Mouse (Mus musculus) G1E (cell line): Measurements from ENCODE around the gene Lsamp. TPM values are rescaled to one million over a fixed set of nuclear protein-coding genes. Genes with fewer than 3 reads are reported as not detected.

Experiments used
- ATAC-seq: 2 replicates; pipeline ENCODE4 v1.8.0; 2016; ENCODE audit warnings: mild to moderate bottlenecking; ENCODE audit not compliant: insufficient number of reproducible peaks, poor library complexity, low FRiP score, severe bottlenecking; ENCODE audit errors: extremely low read depth
- DNase-seq: peaks from one replicate; pipeline ENCODE4 v3.0.0; 2012; ENCODE audit warnings: low spot score
- H3K27me3 ChIP-seq: 2 replicates; pipeline ENCODE4 v1.6.1; 2012; ENCODE audit warnings: mild to moderate bottlenecking, low read length, inconsistent platforms; ENCODE audit not compliant: insufficient read depth
- H3K36me3 ChIP-seq: replicated peaks from 2 replicates; pipeline ENCODE3; 2012; ENCODE audit warnings: mild to moderate bottlenecking, inconsistent platforms
- H3K4me1 ChIP-seq: 2 replicates; pipeline ENCODE4 v1.6.1; 2012; ENCODE audit warnings: low read depth, low read length, inconsistent platforms, mixed read lengths; ENCODE audit not compliant: insufficient read depth
- H3K4me3 ChIP-seq: 2 replicates; pipeline ENCODE4 v1.5.1; 2012; ENCODE audit warnings: low read depth, mild to moderate bottlenecking, inconsistent platforms, low read length, moderate library complexity, mixed read lengths
- H3K9me3 ChIP-seq: replicated peaks from 2 replicates; pipeline ENCODE4 v1.6.1; 2012; ENCODE audit warnings: inconsistent platforms
- CTCF ChIP-seq: IDR thresholded peaks from 2 replicates; pipeline ENCODE4 v1.5.1; 2012; ENCODE audit warnings: low read depth, low read length, inconsistent platforms, mixed read lengths
- GATA1 ChIP-seq: IDR thresholded peaks from 2 replicates; pipeline ENCODE4 v1.6.1; 2012; ENCODE audit warnings: borderline replicate concordance, low read length, inconsistent platforms, mixed read lengths
- GATA2 ChIP-seq: IDR thresholded peaks from 2 replicates; pipeline ENCODE4 v1.6.1; 2012; ENCODE audit warnings: low read depth, low read length, inconsistent platforms, borderline replicate concordance
- POLR2AphosphoS5 ChIP-seq: IDR thresholded peaks from 2 replicates; pipeline ENCODE4 v1.6.1; 2012; ENCODE audit warnings: low read depth, low read length, inconsistent platforms; ENCODE audit not compliant: insufficient replicate concordance
- TAL1 ChIP-seq: conservative IDR thresholded peaks from 2 replicates; pipeline ENCODE4 v1.6.1; 2012; ENCODE audit warnings: low read depth, low read length, inconsistent platforms, mixed read lengths
- polyA plus RNA-seq: library from polyadenylated mRNA; stranded (reverse); fragments of >175 nt; gene quantifications from 2 replicates; pipeline ENCODE4 v1.2.3, GENCODE M21; 2012
- total RNA-seq, 2 experiments: library from RNA; stranded (forward) in 1 of 2; stranded (reverse) in 1 of 2; fragments of 200-1000 nt in 1 of 2; fragments of >200 nt in 1 of 2; fragmentation: Nextera tagmentation in 1 of 2; gene quantifications; 2 replicates each; pipeline ENCODE4 v1.2.3; 2014 to 2017

Gene Lsamp
- total and polyA plus RNA-seq, 3 experiments = 0.49 TPM; not detected in 2

DNA sequence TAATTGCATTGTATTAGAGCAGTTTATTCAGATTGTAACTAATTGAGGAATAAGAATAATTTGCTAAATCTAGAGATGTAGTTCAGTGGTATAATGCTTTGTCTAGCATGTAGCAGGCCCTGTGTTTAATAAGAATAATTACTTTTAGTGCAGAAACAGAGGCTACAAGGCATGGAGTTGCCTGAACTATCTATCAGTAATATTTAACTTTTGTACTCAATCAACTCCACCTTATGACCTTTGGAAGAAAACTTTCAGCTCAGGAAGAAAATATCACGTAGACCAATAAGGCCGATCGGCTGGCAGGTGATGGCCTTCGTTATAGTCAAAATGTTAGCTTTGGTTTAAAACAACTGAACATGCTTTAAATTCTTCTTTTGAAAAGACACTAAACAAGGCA lies 946.4 kb downstream of the Lsamp start:
- H3K4me1 ChIP-seq = no peaks in the 10 kb centered on the region
- DNase-seq (no peak), ATAC-seq (no peak)
- H3K9me3 ChIP-seq = no peaks in the 10 kb centered on the region
- no peaks in the 10 kb centered on the region for H3K27me3 ChIP-seq
- TF ChIP-seq GATA2 (no peak), CTCF (no peak), POLR2AphosphoS5 (no peak)
- H3K36me3 ChIP-seq = no peaks in the 10 kb centered on the region
- H3K4me3 ChIP-seq = no peak overlapping the region

DNA sequence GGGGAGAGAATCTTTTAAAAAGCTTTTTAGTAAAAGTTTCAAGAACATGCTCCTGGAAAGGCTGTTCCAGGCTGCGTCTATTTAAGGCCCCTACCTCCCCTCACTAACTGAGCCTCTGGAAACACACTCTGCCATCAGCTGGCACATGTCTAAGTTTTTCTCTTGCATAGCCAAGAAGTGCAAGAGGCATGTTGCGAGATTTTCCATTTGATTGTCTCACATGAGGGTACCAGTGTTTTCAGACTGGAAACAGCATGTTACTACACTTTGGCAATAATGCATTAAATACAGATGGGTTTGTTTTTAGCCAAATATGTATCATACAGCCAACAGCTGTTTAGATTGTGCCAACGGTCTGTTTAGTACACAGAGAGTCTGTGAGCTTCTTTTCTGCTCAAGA lies 958.1 kb downstream of the Lsamp start:
- Histone ChIP-seq H3K9me3 (no peaks in the 10 kb centered on the region), H3K36me3 (no peaks in the 10 kb centered on the region), H3K4me1 (no peaks in the 10 kb centered on the region), H3K27me3 (no peaks in the 10 kb centered on the region), H3K4me3 (no peak overlapping the region)
- TF ChIP-seq TAL1 = no peak
- no peak for TF ChIP-seq GATA1
- no peak for TF ChIP-seq CTCF
- TF ChIP-seq GATA2 = no peak
- no peak for TF ChIP-seq POLR2AphosphoS5
- ATAC-seq (no peak), DNase-seq (no peak)

- Histone ChIP-seq H3K9me3 (no peaks in the 10 kb centered on the region), H3K36me3 (no peaks in the 10 kb centered on the region), H3K27me3 (no peaks in the 10 kb centered on the region), H3K4me1 (no peaks in the 10 kb centered on the region), H3K4me3 (no peak overlapping the region)
- no peak for DNase-seq
- no peak for ATAC-seq
- TF ChIP-seq CTCF (no peak), GATA1 (no peak), GATA2 (no peak), POLR2AphosphoS5 (no peak), TAL1 (no peak)
Observed at GRCm38 (mm10) chr16:40945834-40946233, 961.7 kb downstream of the Lsamp start.

- Histone ChIP-seq H3K4me1 (no peaks in the 10 kb centered on the region), H3K9me3 (no peaks in the 10 kb centered on the region), H3K27me3 (no peaks in the 10 kb centered on the region), H3K4me3 (no peak overlapping the region), H3K36me3 (no peaks in the 10 kb centered on the region)
- ATAC-seq (no peak), DNase-seq (no peak)
- TF ChIP-seq CTCF (no peak), GATA2 (no peak), TAL1 (no peak), GATA1 (no peak), POLR2AphosphoS5 (no peak)
Observed at GRCm38 (mm10) chr16:40948013-40948412, 963.9 kb downstream of the Lsamp start.

GRCm38 (mm10) chr16:40959211-40959610 lies 975.0 kb downstream of the Lsamp start:
- H3K9me3 ChIP-seq = 0 out of 2 replicates have a peak, but pooled peaks cover 2% of the 10 kb centered on the region
- H3K4me1 ChIP-seq = no peaks in the 10 kb centered on the region
- no peak for DNase-seq
- TF ChIP-seq TAL1 (no peak), POLR2AphosphoS5 (no peak), CTCF (no peak), GATA1 (no peak), GATA2 (no peak)
- ATAC-seq = no peak
- no peaks in the 10 kb centered on the region for H3K27me3 ChIP-seq
- no peaks in the 10 kb centered on the region for H3K36me3 ChIP-seq
- no peak overlapping the region for H3K4me3 ChIP-seq

GRCm38 (mm10) chr16:40960586-40960985 lies 976.4 kb downstream of the Lsamp start:
- no peak for TF ChIP-seq TAL1
- TF ChIP-seq CTCF = no peak
- no peak for TF ChIP-seq GATA2
- TF ChIP-seq POLR2AphosphoS5 = no peak
- no peak for TF ChIP-seq GATA1
- no peaks in the 10 kb centered on the region for H3K4me1 ChIP-seq
- no peak for ATAC-seq
- H3K36me3 ChIP-seq = no peaks in the 10 kb centered on the region
- no peak overlapping the region for H3K4me3 ChIP-seq
- no peak for DNase-seq
- H3K27me3 ChIP-seq = no peaks in the 10 kb centered on the region
- 0 out of 2 replicates have a peak, but pooled peaks cover 2% of the 10 kb centered on the region for H3K9me3 ChIP-seq
